In genomic region chr1:151066379-151067128, GRCm38 (mm10) we compare ENCODE assay signal across 9 mouse cellular contexts.
DNase-seq lines count a peak whose midpoint lies in the region; ATAC-seq and TF ChIP-seq lines count a peak whose summit lies in the region.
"Had no signal": no experiment of that assay in that cellular context is flagged by ENCODE, and none has a peak within 500 bp of the region (broad histone marks: within the 10 kb centered on the region; RNA-seq: fewer than 3 reads in every experiment).

No protein-coding gene starts in this region.

- H3K79me2 ChIP-seq in heart, adult 2 months (replicated peaks; ENCODE audit: control insufficient read depth, insufficient read depth, low read length): no peaks in the 10 kb centered on the region

- H3K4me2 ChIP-seq in neural tube, embryonic 14.5 days (ENCODE audit: low read depth, low read length): no peak overlapping the region
- H3K4me2 ChIP-seq in kidney, embryonic 14.5 days (replicated peaks; ENCODE audit: low read depth, low read length): no peak overlapping the region

- peaks cover 4% of the 10 kb centered on the region for H3K4me1 ChIP-seq in heart, adult 2 months (ENCODE audit: control insufficient read depth, insufficient read depth, low read length)
- H3K4me1 ChIP-seq in neural tube, embryonic 14.5 days (ENCODE audit: control insufficient read depth, insufficient read depth, low read length): no peaks in the 10 kb centered on the region
- peaks cover 19% of the 10 kb centered on the region; the same call in 1 of the 2 replicates for H3K4me1 ChIP-seq in kidney, embryonic 14.5 days (ENCODE audit: control insufficient read depth, insufficient read depth, low read length)

- intact Hi-C loops in heart, adult 2 months (cut with DNase I): no loop called here
- intact Hi-C loops in heart, postnatal 25 days (cut with DNase I): no loop called here

- no peaks in the 10 kb centered on the region for H3K27me3 ChIP-seq in heart, adult 2 months (ENCODE audit: control insufficient read depth, insufficient read depth, low read length)
- no peaks in the 10 kb centered on the region for H3K27me3 ChIP-seq in neural tube, embryonic 14.5 days (ENCODE audit: control insufficient read depth, insufficient read depth, low read length)
- H3K27me3 ChIP-seq in kidney, embryonic 14.5 days (ENCODE audit: control insufficient read depth, insufficient read depth, low read length): no peaks in the 10 kb centered on the region

- no peak overlapping the region for H3K4me3 ChIP-seq in heart, adult 2 months
- no peak overlapping the region for H3K4me3 ChIP-seq in neural tube, embryonic 14.5 days (ENCODE audit: low read depth, low read length)
- H3K4me3 ChIP-seq in kidney, embryonic 14.5 days (ENCODE audit: low read length): no peak overlapping the region

- H3K9me3 ChIP-seq in neural tube, embryonic 14.5 days (ENCODE audit: control insufficient read depth, low read length): no peaks in the 10 kb centered on the region
- H3K9me3 ChIP-seq in kidney, embryonic 14.5 days (ENCODE audit: control insufficient read depth, low read length): no peaks in the 10 kb centered on the region

- H3K9ac ChIP-seq in heart, adult 2 months (ENCODE audit: low read depth, low read length): no peak overlapping the region
- H3K9ac ChIP-seq in neural tube, embryonic 14.5 days (replicated peaks; ENCODE audit: low read depth, low read length): no peak overlapping the region
- H3K9ac ChIP-seq in kidney, embryonic 14.5 days (ENCODE audit: low read depth, low read length): no peak overlapping the region

- H3K36me3 ChIP-seq in heart, adult 2 months (ENCODE audit: control insufficient read depth, insufficient read depth, low read length): peaks cover 2% of the 10 kb centered on the region; the same call in 1 of the 2 replicates
- no peaks in the 10 kb centered on the region for H3K36me3 ChIP-seq in neural tube, embryonic 14.5 days (ENCODE audit: control insufficient read depth, insufficient read depth, low read length)
- no peaks in the 10 kb centered on the region for H3K36me3 ChIP-seq in kidney, embryonic 14.5 days (ENCODE audit: control insufficient read depth, insufficient read depth, low read length)

- no peak for TF ChIP-seq POLR2A in heart, adult 2 months (IDR thresholded peaks at IDR 0.05; ENCODE audit: insufficient read depth, low read depth, low read length)

- peak; percentile 21; the same call in 1 of the 2 replicates for ATAC-seq in neural tube, embryonic 14.5 days (ENCODE audit: low read depth)
- peak; percentile 91 for ATAC-seq in kidney, embryonic 14.5 days (ENCODE audit: low FRiP score, low TSS enrichment)
- no peak for ATAC-seq in activated CD4-positive, CD25-positive, alpha-beta regulatory T cell, adult 4 months

- 83% methylated on average over 15 of the region's 15 CpGs for WGBS in heart, adult 2 months
- 65% methylated on average over 15 of the region's 15 CpGs for WGBS in neural tube, embryonic 14.5 days
- WGBS in kidney, embryonic 14.5 days: 43% methylated on average over 15 of the region's 15 CpGs

- no peak overlapping the region for H3K27ac ChIP-seq in heart, adult 2 months
- H3K27ac ChIP-seq in neural tube, embryonic 14.5 days (ENCODE audit: low read depth, low read length): no peak overlapping the region
- peak overlapping the region; percentile 53; the same call in 1 of the 2 replicates for H3K27ac ChIP-seq in kidney, embryonic 14.5 days (ENCODE audit: low read depth, low read length)

- peak; percentile 46 for TF ChIP-seq CTCF in heart, adult 2 months (IDR thresholded peaks at IDR 0.05)

- no peak for DNase-seq in heart, adult 2 months
- no peak for DNase-seq in heart, postnatal 25 days (ENCODE audit: low spot score)
- DNase-seq in neural tube, embryonic 10.5 days (ENCODE audit: extremely low spot score, low spot score): no peak
- no peak for DNase-seq in right cerebral cortex, postnatal 14 days
- DNase-seq in heart, postnatal 4 days: no peak
- DNase-seq: lung, postnatal 4 days had no signal

- TF ChIP-seq EP300 in heart, adult 2 months (IDR thresholded peaks at IDR 0.05; ENCODE audit: insufficient read depth, low read depth, low read length): no peak
